Mouse (Mus musculus) midbrain, embryonic 13.5 days (tissue): ENCODE results near the gene A930017K11Rik. TPM values are rescaled to one million over a fixed set of nuclear protein-coding genes. Genes with fewer than 3 reads are reported as not detected.
A peak's percentile ranks its signal among the peaks of the same experiment; 100 is the strongest.

Experiments used
- ATAC-seq: fragments of 200-750 bp; cut with Nextera tagmentation; 2 replicates; pipeline ENCODE4 v1.8.0; 2017; ENCODE audit warnings: mild to moderate bottlenecking, moderate TSS enrichment, moderate library complexity
- H3K27ac ChIP-seq: fragments of 300-500 bp; sonication (generic); 2 replicates; pipeline ENCODE4 v1.5.1; 2015; ENCODE audit warnings: inconsistent platforms, mild to moderate bottlenecking, moderate library complexity
- H3K27me3 ChIP-seq: fragments of 300-500 bp; sonication (generic); 2 replicates; pipeline ENCODE4 v1.6.1; 2015; ENCODE audit warnings: mild to moderate bottlenecking, inconsistent platforms
- H3K36me3 ChIP-seq: fragments of 300-500 bp; sonication (generic); 2 replicates; pipeline ENCODE4 v1.6.1; 2015; ENCODE audit warnings: mild to moderate bottlenecking, inconsistent platforms
- H3K4me1 ChIP-seq: fragments of 300-500 bp; sonication (generic); replicated peaks from 2 replicates; pipeline ENCODE4 v1.6.1; 2015; ENCODE audit warnings: inconsistent platforms
- H3K4me2 ChIP-seq: fragments of 300-500 bp; sonication (generic); replicated peaks from 2 replicates; pipeline ENCODE4 v1.6.1; 2015; ENCODE audit warnings: moderate library complexity, mild to moderate bottlenecking, inconsistent platforms
- H3K4me3 ChIP-seq: fragments of 300-500 bp; sonication (generic); replicated peaks from 2 replicates; pipeline ENCODE4 v1.5.1; 2015; ENCODE audit warnings: mild to moderate bottlenecking, inconsistent platforms
- H3K9ac ChIP-seq: fragments of 300-500 bp; sonication (generic); replicated peaks from 2 replicates; pipeline ENCODE4 v1.6.1; 2015; ENCODE audit warnings: mild to moderate bottlenecking, inconsistent platforms
- H3K9me3 ChIP-seq: fragments of 300-500 bp; sonication (generic); 2 replicates; pipeline ENCODE4 v1.6.1; 2016; ENCODE audit warnings: mild to moderate bottlenecking, inconsistent platforms
- WGBS: fragments of 180-500 bp; shearing (Covaris S2); methylation state at CpG from one replicate; pipeline ENCODE4 v1.1.7; 2015; 5-methylcytosine and 5-hydroxymethylcytosine counted together
- polyA plus RNA-seq: library from polyadenylated mRNA; unstranded; fragments of >200 nt; fragmentation: Nextera tagmentation; extraction: Ambion mirVana; gene quantifications from 2 replicates; pipeline ENCODE4 v1.2.1, GENCODE M21; 2015

Gene A930017K11Rik
- polyA plus RNA-seq, 1 experiment from 2014 or later: 0.62 TPM

DNA sequence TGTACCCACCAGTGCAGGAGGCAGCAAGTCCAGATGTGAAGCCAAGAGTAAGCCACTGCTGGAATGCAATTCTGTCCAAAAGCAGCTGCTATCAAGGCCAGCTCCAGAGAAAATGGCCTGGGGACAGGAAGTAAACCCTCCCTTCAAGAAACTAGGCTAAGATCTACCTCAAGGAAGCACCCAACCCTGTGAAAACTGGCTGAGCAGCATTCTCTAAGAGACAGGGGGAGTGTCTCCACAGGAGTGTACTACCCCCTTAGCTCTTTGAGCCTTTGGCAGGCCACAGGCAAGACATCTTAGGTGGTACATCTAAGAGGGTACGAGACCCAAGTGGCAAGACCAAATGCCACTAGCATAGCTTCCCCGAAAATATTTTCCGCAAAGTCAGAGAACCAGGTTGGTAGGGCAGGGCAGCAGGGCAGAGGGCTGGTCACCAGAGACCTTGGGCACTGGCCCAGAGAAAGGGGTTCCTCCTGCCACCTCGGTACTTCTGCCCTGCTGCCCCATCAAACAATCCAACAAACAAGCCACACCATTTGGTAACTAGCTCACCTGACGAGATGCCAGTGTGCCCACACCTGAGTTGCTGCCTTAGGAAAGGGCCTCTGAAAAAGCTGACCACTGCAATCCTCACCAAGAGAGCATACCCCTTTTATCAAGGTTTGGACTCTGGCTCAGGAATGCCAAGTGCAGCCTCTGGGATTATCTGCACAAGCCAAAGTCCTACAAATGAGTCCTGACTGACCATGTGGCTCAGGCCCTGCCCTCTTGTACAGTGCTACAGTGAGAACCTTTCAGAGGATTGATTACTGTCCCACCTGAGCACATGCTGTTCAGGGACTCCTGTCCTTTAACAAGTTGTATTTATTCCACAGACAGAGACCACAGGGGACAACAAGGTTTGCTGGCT, 27.7 kb upstream of the A930017K11Rik start:
- Histone ChIP-seq H3K27ac (no peak overlapping the region), H3K4me2 (no peak overlapping the region), H3K9me3 (no peaks in the 10 kb centered on the region), H3K9ac (no peak overlapping the region), H3K4me1 (peaks cover 38% of the 10 kb centered on the region), H3K36me3 (peaks cover 5% of the 10 kb centered on the region; the same call in 1 of the 2 replicates), H3K27me3 (no peaks in the 10 kb centered on the region), H3K4me3 (no peak overlapping the region)
- 95% methylated on average over 5 of the region's 5 CpGs for WGBS
- no peak for ATAC-seq

DNA sequence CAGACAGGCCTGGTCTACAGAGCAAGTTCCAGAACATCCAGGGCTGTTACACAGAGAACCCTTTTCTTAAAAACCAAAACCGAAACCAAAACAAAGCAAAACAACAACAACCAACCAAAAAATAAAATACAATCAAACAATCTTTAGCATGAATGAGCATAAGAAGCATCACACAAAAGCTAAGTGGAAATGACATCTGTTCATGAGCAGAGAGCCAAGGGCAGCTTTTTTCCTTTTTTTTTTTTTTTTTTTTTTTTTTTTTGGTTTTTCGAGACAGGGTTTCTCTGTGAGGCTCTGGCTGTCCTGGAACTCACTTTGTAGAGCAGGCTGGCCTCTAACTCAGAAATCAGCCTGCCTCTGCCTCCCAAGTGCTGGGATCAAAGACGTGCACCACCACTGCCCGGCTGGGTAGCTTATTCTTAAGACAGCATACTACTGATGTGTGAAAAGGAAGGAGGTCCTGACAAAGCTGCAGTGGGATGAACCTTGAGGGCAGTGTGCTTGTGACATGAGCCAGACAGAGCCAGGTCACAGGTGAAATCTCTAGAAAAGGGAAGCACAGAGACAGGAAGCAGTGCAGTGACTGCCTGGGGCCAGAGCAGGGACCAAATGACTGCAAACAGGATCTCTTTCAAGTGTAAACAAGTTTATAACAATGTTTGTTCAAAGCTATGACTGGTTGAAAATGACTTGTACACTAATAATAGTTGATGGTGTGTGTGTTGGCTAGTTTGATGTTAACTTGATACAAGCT, 18.8 kb upstream of the A930017K11Rik start:
- ATAC-seq: no peak
- Histone ChIP-seq H3K4me1 (no peaks in the 10 kb centered on the region), H3K27ac (no peak overlapping the region), H3K4me2 (no peak overlapping the region), H3K9me3 (no peaks in the 10 kb centered on the region), H3K36me3 (peaks cover 12% of the 10 kb centered on the region), H3K27me3 (no peaks in the 10 kb centered on the region), H3K9ac (no peak overlapping the region), H3K4me3 (no peak overlapping the region)
- WGBS: 91% methylated on average over 4 of the region's 4 CpGs

GRCm38 (mm10) chr17:25970448-25970847, 18.1 kb upstream of the A930017K11Rik start:
- WGBS: 93% methylated on average over 9 of the region's 9 CpGs
- no peak for ATAC-seq
- H3K4me1 ChIP-seq: no peaks in the 10 kb centered on the region
- no peak overlapping the region for H3K4me3 ChIP-seq
- no peak overlapping the region for H3K9ac ChIP-seq
- no peak overlapping the region for H3K27ac ChIP-seq
- H3K36me3 ChIP-seq: peaks cover 12% of the 10 kb centered on the region
- H3K4me2 ChIP-seq: no peak overlapping the region
- H3K27me3 ChIP-seq: no peaks in the 10 kb centered on the region
- no peaks in the 10 kb centered on the region for H3K9me3 ChIP-seq

- 71% methylated on average over 1 of the region's 1 CpGs for WGBS
Measured at GRCm38 (mm10) chr17:25968176-25968575, 15.8 kb upstream of the A930017K11Rik start.

DNA sequence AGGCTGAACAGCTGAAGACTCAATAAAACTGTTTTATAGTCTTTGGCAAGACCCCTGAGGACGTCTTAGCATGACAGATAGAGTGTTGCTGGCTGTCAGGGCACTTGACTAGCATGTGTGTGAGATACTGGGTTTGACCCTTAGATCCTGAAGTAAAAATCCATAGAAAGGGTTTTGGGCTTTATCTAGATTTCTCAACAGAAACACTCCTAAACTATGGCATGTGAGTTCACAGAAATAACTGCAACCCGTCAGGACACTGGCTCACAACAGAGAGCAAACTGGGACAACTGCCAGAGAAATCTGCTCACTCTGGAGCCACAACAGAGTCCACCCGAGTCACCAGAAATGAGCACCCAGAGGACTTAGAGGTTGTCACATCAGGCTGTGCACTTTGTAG, 15.3 kb upstream of the A930017K11Rik start:
- WGBS: 86% methylated on average over 3 of the region's 3 CpGs
- H3K27me3 ChIP-seq: no peaks in the 10 kb centered on the region
- no peaks in the 10 kb centered on the region for H3K9me3 ChIP-seq
- ATAC-seq: no peak
- H3K27ac ChIP-seq: no peak overlapping the region
- H3K9ac ChIP-seq: no peak overlapping the region
- H3K4me1 ChIP-seq: no peaks in the 10 kb centered on the region
- peaks cover 32% of the 10 kb centered on the region for H3K36me3 ChIP-seq
- no peak overlapping the region for H3K4me2 ChIP-seq
- H3K4me3 ChIP-seq: no peak overlapping the region

More at GRCm38 (mm10) chr17:25968176-25968575, 15.8 kb upstream of the A930017K11Rik start:
- H3K36me3 ChIP-seq: peaks cover 32% of the 10 kb centered on the region
- ATAC-seq: no peak
- no peak overlapping the region for H3K9ac ChIP-seq
- no peak overlapping the region for H3K4me3 ChIP-seq
- H3K27ac ChIP-seq: no peak overlapping the region
- no peaks in the 10 kb centered on the region for H3K9me3 ChIP-seq
- no peaks in the 10 kb centered on the region for H3K4me1 ChIP-seq
- no peak overlapping the region for H3K4me2 ChIP-seq
- no peaks in the 10 kb centered on the region for H3K27me3 ChIP-seq

- 85% methylated on average over 7 of the region's 7 CpGs for WGBS
- peaks cover 59% of the 10 kb centered on the region for H3K36me3 ChIP-seq
- H3K27me3 ChIP-seq: no peaks in the 10 kb centered on the region
- H3K4me2 ChIP-seq: no peak overlapping the region
- H3K4me1 ChIP-seq: no peaks in the 10 kb centered on the region
- H3K9me3 ChIP-seq: no peaks in the 10 kb centered on the region
- ATAC-seq: no peak
- H3K27ac ChIP-seq: no peak overlapping the region
- H3K9ac ChIP-seq: no peak overlapping the region
- no peak overlapping the region for H3K4me3 ChIP-seq
Measured at GRCm38 (mm10) chr17:25964271-25964670, 11.9 kb upstream of the A930017K11Rik start.

GRCm38 (mm10) chr17:25962413-25962905, 10.1 kb upstream of the A930017K11Rik start:
- Histone ChIP-seq H3K4me3 (no peak overlapping the region), H3K4me2 (no peak overlapping the region), H3K9me3 (no peaks in the 10 kb centered on the region), H3K4me1 (0 out of 2 replicates have a peak, but pooled peaks cover 1% of the 10 kb centered on the region), H3K36me3 (peaks cover 73% of the 10 kb centered on the region), H3K27ac (no peak overlapping the region), H3K9ac (no peak overlapping the region), H3K27me3 (no peaks in the 10 kb centered on the region)
- 95% methylated on average over 7 of the region's 7 CpGs for WGBS
- no peak for ATAC-seq

DNA sequence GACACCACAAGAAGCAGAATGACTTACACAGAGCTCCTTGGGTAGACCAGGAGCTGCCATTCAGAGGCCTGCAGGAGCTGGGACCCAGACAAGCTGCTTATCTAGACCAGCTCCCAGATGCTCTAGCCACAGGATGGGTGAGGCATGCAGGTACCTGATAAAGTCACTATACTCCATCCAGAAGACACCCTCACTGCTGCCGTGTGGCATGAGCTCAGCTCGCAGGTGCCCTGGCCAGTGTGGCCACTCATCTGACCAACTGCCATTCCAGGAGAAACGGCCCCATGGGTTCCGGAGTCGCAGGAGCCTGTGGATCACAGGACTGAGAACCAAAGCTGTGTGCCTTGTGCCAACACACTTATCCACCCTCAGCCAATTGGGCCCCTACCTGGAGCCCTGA, 9.2 kb upstream of the A930017K11Rik start:
- no peak overlapping the region for H3K27ac ChIP-seq
- peaks cover 73% of the 10 kb centered on the region for H3K36me3 ChIP-seq
- no peaks in the 10 kb centered on the region for H3K27me3 ChIP-seq
- 0 out of 2 replicates have a peak, but pooled peaks cover 7% of the 10 kb centered on the region for H3K4me1 ChIP-seq
- no peak overlapping the region for H3K9ac ChIP-seq
- no peak for ATAC-seq
- no peak overlapping the region for H3K4me2 ChIP-seq
- WGBS: 98% methylated on average over 5 of the region's 5 CpGs
- no peak overlapping the region for H3K4me3 ChIP-seq
- no peaks in the 10 kb centered on the region for H3K9me3 ChIP-seq

GRCm38 (mm10) chr17:25959630-25960467, 7.5 kb upstream of the A930017K11Rik start:
- Histone ChIP-seq H3K27ac (no peak overlapping the region), H3K36me3 (peaks cover 66% of the 10 kb centered on the region), H3K4me1 (0 out of 2 replicates have a peak, but pooled peaks cover 12% of the 10 kb centered on the region), H3K27me3 (no peaks in the 10 kb centered on the region), H3K4me2 (no peak overlapping the region), H3K4me3 (no peak overlapping the region), H3K9ac (no peak overlapping the region), H3K9me3 (no peaks in the 10 kb centered on the region)
- WGBS: 89% methylated on average over 22 of the region's 23 CpGs
- ATAC-seq: no peak

DNA sequence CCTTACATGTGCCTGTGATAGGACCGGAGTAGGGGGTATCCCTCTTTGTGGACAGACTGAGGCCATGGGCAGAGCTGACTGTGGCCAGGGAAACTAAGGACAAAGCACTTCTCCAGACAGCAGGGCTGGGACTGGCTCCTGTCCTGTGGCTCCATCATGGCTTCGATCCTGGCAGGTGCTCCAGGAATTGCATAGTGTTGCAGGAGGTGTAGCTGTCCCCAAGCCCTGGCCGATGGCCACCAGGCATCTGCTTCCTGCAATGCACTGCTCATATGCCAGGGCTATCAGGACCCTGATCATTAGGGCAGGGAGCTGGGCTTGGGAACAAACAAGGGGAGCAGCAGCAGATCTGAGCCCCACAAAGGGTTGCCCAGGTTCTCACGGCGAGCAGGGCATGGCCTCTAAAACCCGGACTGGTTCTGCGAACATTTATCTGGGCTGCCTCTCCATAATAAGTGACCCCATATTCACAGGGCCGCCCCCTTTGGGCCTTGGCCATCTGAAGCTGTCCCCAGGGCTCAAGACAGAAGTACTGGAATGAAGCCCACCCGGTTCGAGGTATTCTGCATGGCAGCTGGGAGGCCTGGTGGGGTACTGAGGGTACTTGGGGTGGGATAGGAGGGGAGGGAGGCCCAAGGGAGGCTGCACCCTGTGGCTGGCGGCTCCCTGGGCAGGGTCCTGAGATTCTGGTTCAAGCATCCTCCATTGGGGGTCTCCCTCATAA, 6.6 kb upstream of the A930017K11Rik start:
- no peak for ATAC-seq
- WGBS: 94% methylated on average over 11 of the region's 11 CpGs
- Histone ChIP-seq H3K27ac (no peak overlapping the region; the same call in 1 of the 2 replicates), H3K4me3 (no peak overlapping the region), H3K36me3 (peaks cover 57% of the 10 kb centered on the region), H3K27me3 (peaks cover 3% of the 10 kb centered on the region), H3K9me3 (no peaks in the 10 kb centered on the region), H3K4me2 (no peak overlapping the region), H3K9ac (no peak overlapping the region), H3K4me1 (0 out of 2 replicates have a peak, but pooled peaks cover 12% of the 10 kb centered on the region)

- Histone ChIP-seq H3K4me2 (no peak overlapping the region), H3K27ac (no peak overlapping the region), H3K4me3 (no peak overlapping the region), H3K27me3 (peaks cover 16% of the 10 kb centered on the region), H3K4me1 (0 out of 2 replicates have a peak, but pooled peaks cover 12% of the 10 kb centered on the region), H3K36me3 (peaks cover 45% of the 10 kb centered on the region), H3K9me3 (no peaks in the 10 kb centered on the region), H3K9ac (no peak overlapping the region)
- 78% methylated on average over 14 of the region's 14 CpGs for WGBS
- peak; percentile 38; the same call in 1 of the 2 replicates for ATAC-seq
Measured at GRCm38 (mm10) chr17:25957586-25958051, 5.3 kb upstream of the A930017K11Rik start.
